Mouse (Mus musculus): Measurements from ENCODE around the gene Macc1. TPM values are rescaled to one million over a fixed set of nuclear protein-coding genes. Genes with fewer than 3 reads are reported as not detected.

Gene Macc1
- polyA plus RNA-seq, 1 experiment = not detected

DNA sequence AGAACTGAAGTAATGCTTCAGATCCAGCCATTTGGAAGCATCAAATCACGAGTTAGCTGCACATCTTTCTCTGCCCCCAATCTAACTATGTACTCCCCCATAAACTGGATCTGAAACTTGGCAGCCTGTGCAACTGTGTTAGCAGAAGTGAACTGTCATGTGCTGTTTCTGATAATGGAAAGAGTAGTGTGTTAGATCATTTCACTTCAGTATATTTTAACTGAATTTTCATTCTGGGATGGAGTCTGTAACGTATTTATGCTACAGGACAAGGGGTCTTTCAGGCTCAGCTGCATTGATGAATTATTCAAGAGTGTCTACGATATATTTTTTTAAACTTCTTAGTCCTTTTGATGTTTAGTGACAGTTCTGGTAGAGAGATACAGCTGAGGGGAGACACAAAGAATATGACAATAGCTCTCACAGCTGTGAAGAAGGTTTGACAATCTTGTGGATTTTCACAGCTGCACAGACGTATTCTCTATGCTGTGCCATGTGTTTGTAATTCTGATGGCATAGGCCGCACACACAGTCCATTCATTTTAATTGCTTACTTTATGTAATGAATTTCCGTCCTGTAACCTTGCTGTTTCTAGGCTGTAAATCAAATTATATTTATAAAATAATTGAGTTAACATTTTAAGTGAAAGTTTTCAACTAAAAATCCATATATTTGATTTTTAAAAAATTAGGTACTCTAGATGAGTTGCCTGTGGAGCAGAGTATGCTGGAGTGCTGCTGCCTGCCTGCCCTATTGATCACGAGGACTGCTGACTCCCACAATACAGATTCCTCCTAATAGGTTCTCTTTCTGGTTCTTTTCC, 43.6 kb downstream of the Macc1 start:
- H3K36me3 ChIP-seq (ENCODE audit: control insufficient read depth, insufficient read depth, low read length) = no peaks in the 10 kb centered on the region
- no peaks in the 10 kb centered on the region for H3K4me1 ChIP-seq (ENCODE audit: control insufficient read depth, insufficient read depth, insufficient read length, low read length)
- H3K4me3 ChIP-seq (ENCODE audit: low read depth, low read length) = no peak overlapping the region
- WGBS = 72% methylated on average over 7 of the region's 7 CpGs
- H3K27ac ChIP-seq (ENCODE audit: insufficient read depth, low read depth, low read length) = no peak overlapping the region
- H3K27me3 ChIP-seq (ENCODE audit: control insufficient read depth, insufficient read depth, low read length) = no peaks in the 10 kb centered on the region
- no peak for TF ChIP-seq CTCF (IDR thresholded peaks at IDR 0.05; ENCODE audit: extremely low read depth, insufficient read length, insufficient replicate concordance, low read depth, low read length)
- no peak for TF ChIP-seq POLR2A (IDR thresholded peaks at IDR 0.05; ENCODE audit: low read depth, low read length)

DNA sequence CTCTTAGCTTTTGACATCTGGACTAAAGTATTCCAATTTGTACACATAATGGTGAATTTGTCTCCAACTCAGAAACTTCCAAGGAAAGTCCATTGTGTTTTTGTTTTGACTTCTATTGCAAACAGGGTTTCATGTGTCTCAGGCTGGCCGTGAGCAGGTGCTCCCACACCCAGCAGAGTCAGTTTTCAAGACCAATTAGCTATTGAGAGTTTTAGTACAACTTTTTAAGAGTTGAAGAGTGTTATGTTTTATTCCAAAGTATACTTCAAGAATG, 44.1 kb downstream of the Macc1 start:
- Histone ChIP-seq H3K4me1 (ENCODE audit: control insufficient read depth, insufficient read depth, insufficient read length, low read length) (no peaks in the 10 kb centered on the region), H3K4me3 (ENCODE audit: low read depth, low read length) (no peak overlapping the region), H3K27ac (ENCODE audit: insufficient read depth, low read depth, low read length) (no peak overlapping the region), H3K27me3 (ENCODE audit: control insufficient read depth, insufficient read depth, low read length) (no peaks in the 10 kb centered on the region), H3K36me3 (ENCODE audit: control insufficient read depth, insufficient read depth, low read length) (no peaks in the 10 kb centered on the region)
- TF ChIP-seq CTCF (IDR thresholded peaks at IDR 0.05; ENCODE audit: extremely low read depth, insufficient read length, insufficient replicate concordance, low read depth, low read length) (no peak), POLR2A (IDR thresholded peaks at IDR 0.05; ENCODE audit: low read depth, low read length) (no peak)
- 65% methylated on average over 1 of the region's 1 CpGs for WGBS

DNA sequence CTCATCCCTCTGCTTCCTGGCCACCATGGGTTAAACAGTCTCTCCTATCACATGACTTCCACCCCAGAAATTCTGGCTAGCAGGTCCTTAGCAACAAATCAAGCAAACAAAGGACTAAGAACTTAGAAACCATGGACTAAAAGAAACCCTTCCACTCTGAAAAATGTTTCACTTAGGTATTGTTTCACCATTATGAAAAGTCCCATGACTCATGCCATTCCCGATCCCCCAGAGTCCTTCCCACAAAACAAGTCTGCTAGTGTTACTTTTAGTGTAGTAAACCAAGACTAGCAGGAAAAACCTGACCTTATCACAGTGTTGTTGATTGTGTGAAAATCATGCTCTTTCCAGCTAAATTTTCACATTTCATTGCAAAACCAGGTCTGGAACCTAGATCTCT, 51.0 kb downstream of the Macc1 start:
- 70% methylated on average over 1 of the region's 1 CpGs for WGBS
- no peaks in the 10 kb centered on the region for H3K27me3 ChIP-seq (ENCODE audit: control insufficient read depth, insufficient read depth, low read length)
- TF ChIP-seq CTCF (IDR thresholded peaks at IDR 0.05; ENCODE audit: extremely low read depth, insufficient read length, insufficient replicate concordance, low read depth, low read length) (no peak), POLR2A (IDR thresholded peaks at IDR 0.05; ENCODE audit: low read depth, low read length) (no peak)
- no peak overlapping the region for H3K4me3 ChIP-seq (ENCODE audit: low read depth, low read length)
- H3K36me3 ChIP-seq (ENCODE audit: control insufficient read depth, insufficient read depth, low read length) = no peaks in the 10 kb centered on the region
- H3K27ac ChIP-seq (ENCODE audit: insufficient read depth, low read depth, low read length) = no peak overlapping the region
- H3K4me1 ChIP-seq (ENCODE audit: control insufficient read depth, insufficient read depth, insufficient read length, low read length) = no peaks in the 10 kb centered on the region

GRCm38 (mm10) chr12:119369832-119370231, 55.8 kb downstream of the Macc1 start:
- WGBS = 69% methylated on average over 4 of the region's 4 CpGs
- Histone ChIP-seq H3K36me3 (ENCODE audit: control insufficient read depth, insufficient read depth, low read length) (no peaks in the 10 kb centered on the region), H3K4me1 (ENCODE audit: control insufficient read depth, insufficient read depth, insufficient read length, low read length) (no peaks in the 10 kb centered on the region), H3K27me3 (ENCODE audit: control insufficient read depth, insufficient read depth, low read length) (no peaks in the 10 kb centered on the region), H3K4me3 (ENCODE audit: low read depth, low read length) (no peak overlapping the region), H3K27ac (ENCODE audit: insufficient read depth, low read depth, low read length) (no peak overlapping the region)
- TF ChIP-seq POLR2A (IDR thresholded peaks at IDR 0.05; ENCODE audit: low read depth, low read length) (no peak), CTCF (IDR thresholded peaks at IDR 0.05; ENCODE audit: extremely low read depth, insufficient read length, insufficient replicate concordance, low read depth, low read length) (no peak)

DNA sequence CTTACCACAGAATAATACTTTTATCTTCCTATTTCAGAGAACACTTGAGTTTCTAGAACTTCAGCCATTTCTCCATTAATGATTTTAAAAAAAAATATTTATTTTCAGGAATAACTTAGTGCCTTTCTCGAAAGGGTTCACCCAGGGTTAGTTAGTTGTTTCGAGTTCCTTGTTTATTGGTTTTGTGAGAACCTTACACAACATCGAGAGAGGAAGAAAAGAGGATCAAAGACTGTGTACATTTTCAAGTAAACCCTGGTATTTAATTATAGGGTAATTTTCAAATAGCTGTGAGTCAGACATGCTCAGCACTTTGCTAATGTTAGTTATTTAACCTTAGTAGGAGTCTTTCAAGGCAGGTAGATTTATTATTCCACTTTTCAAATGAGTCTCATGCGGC, 58.3 kb downstream of the Macc1 start:
- H3K27ac ChIP-seq (ENCODE audit: insufficient read depth, low read depth, low read length) = no peak overlapping the region
- no peak overlapping the region for H3K4me3 ChIP-seq (ENCODE audit: low read depth, low read length)
- WGBS = 59% methylated on average over 4 of the region's 4 CpGs
- H3K4me1 ChIP-seq (ENCODE audit: control insufficient read depth, insufficient read depth, insufficient read length, low read length) = no peaks in the 10 kb centered on the region
- no peak for TF ChIP-seq CTCF (IDR thresholded peaks at IDR 0.05; ENCODE audit: extremely low read depth, insufficient read length, insufficient replicate concordance, low read depth, low read length)
- no peak for TF ChIP-seq POLR2A (IDR thresholded peaks at IDR 0.05; ENCODE audit: low read depth, low read length)
- no peaks in the 10 kb centered on the region for H3K36me3 ChIP-seq (ENCODE audit: control insufficient read depth, insufficient read depth, low read length)
- H3K27me3 ChIP-seq (ENCODE audit: control insufficient read depth, insufficient read depth, low read length) = no peaks in the 10 kb centered on the region

- no peaks in the 10 kb centered on the region for H3K36me3 ChIP-seq (ENCODE audit: control insufficient read depth, insufficient read depth, low read length)
- H3K27ac ChIP-seq (ENCODE audit: insufficient read depth, low read depth, low read length) = no peak overlapping the region
- no peak for TF ChIP-seq CTCF (IDR thresholded peaks at IDR 0.05; ENCODE audit: extremely low read depth, insufficient read length, insufficient replicate concordance, low read depth, low read length)
- no peak for TF ChIP-seq POLR2A (IDR thresholded peaks at IDR 0.05; ENCODE audit: low read depth, low read length)
- H3K27me3 ChIP-seq (ENCODE audit: control insufficient read depth, insufficient read depth, low read length) = no peaks in the 10 kb centered on the region
- H3K4me3 ChIP-seq (ENCODE audit: low read depth, low read length) = no peak overlapping the region
- no peaks in the 10 kb centered on the region for H3K4me1 ChIP-seq (ENCODE audit: control insufficient read depth, insufficient read depth, insufficient read length, low read length)
These were observed 62.8 kb downstream of the Macc1 start for GRCm38 (mm10) chr12:119376879-119377278.

DNA sequence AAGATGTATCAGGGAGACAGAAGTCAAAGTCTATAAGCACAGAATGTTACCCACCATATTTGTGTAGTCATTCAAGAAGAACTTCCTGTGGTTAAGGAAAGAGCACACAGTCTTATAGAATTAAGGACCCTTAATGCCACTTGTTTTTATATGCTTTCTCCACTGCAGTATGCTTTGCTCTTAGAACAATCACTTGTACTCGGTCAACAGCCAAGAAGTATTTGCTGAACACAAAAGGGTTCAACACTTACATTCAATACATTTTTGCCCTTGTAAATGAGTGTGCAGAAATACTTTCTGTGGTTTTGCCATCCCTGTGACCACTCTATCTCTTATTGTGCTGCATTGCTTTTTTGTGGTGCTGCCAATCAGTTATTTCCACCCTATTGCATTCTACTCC, 67.8 kb downstream of the Macc1 start:
- H3K36me3 ChIP-seq (ENCODE audit: control insufficient read depth, insufficient read depth, low read length) = no peaks in the 10 kb centered on the region
- TF ChIP-seq POLR2A (IDR thresholded peaks at IDR 0.05; ENCODE audit: low read depth, low read length) (no peak), CTCF (IDR thresholded peaks at IDR 0.05; ENCODE audit: extremely low read depth, insufficient read length, insufficient replicate concordance, low read depth, low read length) (no peak)
- no peak overlapping the region for H3K4me3 ChIP-seq (ENCODE audit: low read depth, low read length)
- H3K4me1 ChIP-seq (ENCODE audit: control insufficient read depth, insufficient read depth, insufficient read length, low read length) = no peaks in the 10 kb centered on the region
- no peak overlapping the region for H3K27ac ChIP-seq (ENCODE audit: insufficient read depth, low read depth, low read length)
- WGBS = 95% methylated on average over 1 of the region's 1 CpGs
- H3K27me3 ChIP-seq (ENCODE audit: control insufficient read depth, insufficient read depth, low read length) = no peaks in the 10 kb centered on the region

Measured in small intestine, adult 2 months (tissue).